Mouse (Mus musculus) CH12F3 (cell line): ENCODE data around the gene Fbln2.

ENCODE experiments used
- in situ Hi-C: fragments of 300-500 bp; cut with MboI; formaldehyde crosslinking; loops from 2 replicates; pipeline ENCODE4 v1.14.3; 2020; ENCODE audit warnings: low sequenced_read_pairs

Gene Fbln2

GRCm38 (mm10) chr6:91192421-91192820 is 19.8 kb upstream of the Fbln2 start:
- in situ Hi-C loops, result no loop called here

- in situ Hi-C loops, result no loop called here
These were observed 19.3 kb upstream of the Fbln2 start for GRCm38 (mm10) chr6:91192851-91193545.

GRCm38 (mm10) chr6:91198456-91198855 is 13.8 kb upstream of the Fbln2 start:
- in situ Hi-C loops, result no loop called here

GRCm38 (mm10) chr6:91200429-91201188 is 11.6 kb upstream of the Fbln2 start:
- in situ Hi-C loops, result no loop called here

- in situ Hi-C loops, result no loop called here
These were observed 10.3 kb upstream of the Fbln2 start for GRCm38 (mm10) chr6:91201881-91202341.

- in situ Hi-C loops, result no loop called here
These were observed 9.7 kb upstream of the Fbln2 start for GRCm38 (mm10) chr6:91202571-91202970.

GRCm38 (mm10) chr6:91205346-91205745 is 6.9 kb upstream of the Fbln2 start:
- in situ Hi-C loops, result no loop called here

GRCm38 (mm10) chr6:91205791-91206190 is 6.5 kb upstream of the Fbln2 start:
- in situ Hi-C loops, result no loop called here

GRCm38 (mm10) chr6:91207491-91207890 is 4.8 kb upstream of the Fbln2 start:
- in situ Hi-C loops, result no loop called here

GRCm38 (mm10) chr6:91209780-91210179 is 2.5 kb upstream of the Fbln2 start:
- in situ Hi-C loops, result no loop called here

- in situ Hi-C loops, result no loop called here
These were observed 1.4 kb upstream of the Fbln2 start for GRCm38 (mm10) chr6:91210852-91211251.

- in situ Hi-C loops, result no loop called here
These were observed 316 bp downstream of the Fbln2 start for GRCm38 (mm10) chr6:91212571-91212970.

- in situ Hi-C loops, result no loop called here
These were observed 1.3 kb downstream of the Fbln2 start for GRCm38 (mm10) chr6:91213287-91214218.

- in situ Hi-C loops, result no loop called here
These were observed 3.2 kb downstream of the Fbln2 start for GRCm38 (mm10) chr6:91215454-91215853.

GRCm38 (mm10) chr6:91218445-91218844 is 6.2 kb downstream of the Fbln2 start:
- in situ Hi-C loops, result no loop called here

GRCm38 (mm10) chr6:91218871-91219270 is 6.6 kb downstream of the Fbln2 start:
- in situ Hi-C loops, result no loop called here

GRCm38 (mm10) chr6:91220062-91220461 is 7.8 kb downstream of the Fbln2 start:
- in situ Hi-C loops, result no loop called here

GRCm38 (mm10) chr6:91221094-91221493 is 8.8 kb downstream of the Fbln2 start:
- in situ Hi-C loops, result no loop called here

- in situ Hi-C loops, result no loop called here
These were observed 10.6 kb downstream of the Fbln2 start for GRCm38 (mm10) chr6:91222694-91223346.

GRCm38 (mm10) chr6:91224939-91225338 is 12.7 kb downstream of the Fbln2 start:
- in situ Hi-C loops, result no loop called here

GRCm38 (mm10) chr6:91225346-91225745 is 13.1 kb downstream of the Fbln2 start:
- in situ Hi-C loops, result no loop called here
